Mouse (Mus musculus) stomach, postnatal 0 days (tissue): ENCODE results near the gene Aktip. TPM values are rescaled to one million over a fixed set of nuclear protein-coding genes. Genes with fewer than 3 reads are reported as not detected.

ENCODE experiments used
- ATAC-seq: fragments of 200-750 bp; cut with Nextera tagmentation; 2 replicates; pipeline ENCODE4 v1.8.0; 2017; ENCODE audit not compliant: low FRiP score, low TSS enrichment
- DNase-seq: peaks from one replicate; pipeline ENCODE4 v3.0.0-alpha.2; 2016; ENCODE audit warnings: low spot score
- H3K27ac ChIP-seq: fragments of 300-500 bp; sonication (generic); replicated peaks from 2 replicates; pipeline ENCODE4 v1.5.1; 2014; ENCODE audit warnings: mild to moderate bottlenecking, control low read depth
- H3K27me3 ChIP-seq: fragments of 300-500 bp; sonication (generic); 2 replicates; pipeline ENCODE4 v1.6.1; 2014; ENCODE audit warnings: low read length; ENCODE audit not compliant: control insufficient read depth, insufficient read depth
- H3K36me3 ChIP-seq: fragments of 300-500 bp; sonication (generic); 2 replicates; pipeline ENCODE4 v1.6.1; 2014; ENCODE audit warnings: low read length, mixed read lengths; ENCODE audit not compliant: control insufficient read depth, insufficient read depth
- H3K4me1 ChIP-seq: fragments of 300-500 bp; sonication (generic); replicated peaks from 2 replicates; pipeline ENCODE4 v1.6.1; 2014; ENCODE audit warnings: antibody characterized with exemption; ENCODE audit not compliant: control insufficient read depth, insufficient read depth
- H3K4me2 ChIP-seq: fragments of 300-500 bp; sonication (generic); replicated peaks from 2 replicates; pipeline ENCODE4 v1.6.1; 2014; ENCODE audit warnings: low read depth, mild to moderate bottlenecking, control low read depth, moderate library complexity
- H3K4me3 ChIP-seq: fragments of 300-500 bp; sonication (generic); 2 replicates; pipeline ENCODE4 v1.5.1; 2014; ENCODE audit warnings: low read depth, low read length, control low read depth
- H3K9ac ChIP-seq: fragments of 300-500 bp; sonication (generic); 2 replicates; pipeline ENCODE4 v1.6.1; 2014; ENCODE audit warnings: mild to moderate bottlenecking, low read length, control low read depth, mixed read lengths
- H3K9me3 ChIP-seq: fragments of 300-500 bp; sonication (generic); 2 replicates; pipeline ENCODE4 v1.6.1; 2016; ENCODE audit warnings: low read length; ENCODE audit not compliant: control insufficient read depth
- CTCF ChIP-seq: IDR thresholded peaks from 2 replicates; pipeline ENCODE4 v1.5.1; 2016; ENCODE audit warnings: antibody characterized with exemption, low read depth, mild to moderate bottlenecking, moderate library complexity
- EP300 ChIP-seq: optimal IDR thresholded peaks from 2 replicates; pipeline ENCODE3; 2016; ENCODE audit warnings: antibody characterized with exemption
- WGBS: fragments of 180-500 bp; shearing (Covaris S2); extraction: QIAGEN DNeasy Blood & Tissue Kit; methylation state at CpG from one replicate; pipeline ENCODE4 v1.1.7; 2014; 5-methylcytosine and 5-hydroxymethylcytosine counted together
- polyA plus RNA-seq: library from polyadenylated mRNA; unstranded; fragments of >200 nt; fragmentation: Nextera tagmentation; extraction: Ambion mirVana; gene quantifications from 2 replicates; pipeline ENCODE4 v1.2.1, GENCODE M21; 2015

The Aktip gene
- polyA plus RNA-seq, 1 experiment from 2014 or later: 42.2 TPM

DNA sequence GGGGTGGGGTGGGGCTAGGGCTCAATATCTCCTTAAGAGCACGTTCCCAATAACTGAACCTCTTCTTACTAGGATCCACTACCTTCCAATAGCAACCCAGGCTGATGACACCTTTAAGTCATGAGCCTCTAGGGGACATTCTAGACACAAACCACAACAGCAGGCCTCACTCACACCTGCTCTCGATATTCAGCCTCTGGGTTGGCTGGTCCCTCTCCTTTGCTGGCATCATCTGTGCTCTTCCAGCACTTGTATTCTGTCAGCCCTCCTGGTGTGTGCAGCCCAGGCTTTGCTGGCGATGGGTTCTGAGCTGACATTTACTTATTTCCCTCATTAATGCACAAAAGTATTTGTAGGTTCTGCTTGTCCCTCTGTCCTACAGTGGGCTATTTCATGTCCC lies 14.5 kb upstream of the Aktip start:
- DNase-seq (no peak), ATAC-seq (no peak)
- TF ChIP-seq CTCF: no peak
- TF ChIP-seq EP300: no peak
- Histone ChIP-seq H3K4me1 (no peaks in the 10 kb centered on the region), H3K27me3 (no peaks in the 10 kb centered on the region), H3K36me3 (no peaks in the 10 kb centered on the region), H3K27ac (no peak overlapping the region), H3K4me3 (no peak overlapping the region), H3K4me2 (no peak overlapping the region), H3K9ac (no peak overlapping the region), H3K9me3 (no peaks in the 10 kb centered on the region)
- WGBS: 72% methylated on average over 3 of the region's 3 CpGs

DNA sequence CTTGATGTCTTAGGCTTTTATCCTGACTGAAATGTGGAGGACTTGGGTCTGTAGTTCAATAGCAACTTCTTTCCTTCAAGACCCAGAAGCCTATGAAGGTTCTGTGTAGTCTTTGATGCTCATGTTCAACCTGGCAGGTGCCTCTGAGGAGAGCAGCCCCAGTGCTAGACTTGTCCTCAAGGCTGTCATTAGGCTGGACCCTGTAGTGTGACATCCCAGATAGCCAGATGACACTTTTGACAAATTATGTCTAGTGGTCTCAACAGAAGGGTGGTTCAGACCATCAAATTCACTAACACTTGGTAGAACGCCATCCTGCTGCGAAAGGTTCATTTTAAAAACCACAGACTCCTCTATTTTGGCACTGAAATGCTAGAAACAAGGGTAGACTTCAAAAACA lies 13.2 kb upstream of the Aktip start:
- H3K27me3 ChIP-seq: no peaks in the 10 kb centered on the region
- H3K4me1 ChIP-seq: no peaks in the 10 kb centered on the region
- no peaks in the 10 kb centered on the region for H3K9me3 ChIP-seq
- no peak for DNase-seq
- no peak overlapping the region for H3K4me2 ChIP-seq
- no peak overlapping the region for H3K9ac ChIP-seq
- no peaks in the 10 kb centered on the region for H3K36me3 ChIP-seq
- ATAC-seq: no peak
- no peak for TF ChIP-seq EP300
- no peak for TF ChIP-seq CTCF
- WGBS: 79% methylated on average over 2 of the region's 2 CpGs
- H3K27ac ChIP-seq: no peak overlapping the region
- H3K4me3 ChIP-seq: no peak overlapping the region

DNA sequence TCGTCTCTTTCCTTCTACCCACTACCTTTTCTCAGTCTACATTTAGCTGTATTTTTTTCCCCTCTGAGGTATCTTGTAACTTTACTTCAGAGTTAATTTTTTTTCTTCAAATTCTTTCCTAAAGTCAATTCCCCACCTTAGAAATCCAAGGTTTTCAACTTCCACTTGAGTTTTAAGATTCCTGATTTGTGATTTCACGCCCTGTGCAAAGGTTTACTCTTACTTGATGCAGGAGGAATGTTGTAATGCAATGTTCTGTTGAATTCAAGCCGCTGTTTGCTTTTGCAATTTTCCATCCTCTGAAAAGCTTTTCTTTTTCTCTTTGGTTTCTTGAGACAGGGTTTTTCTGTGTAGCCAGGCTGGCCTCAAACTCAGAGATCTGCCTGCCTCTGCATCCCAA lies 9.9 kb upstream of the Aktip start:
- no peak for TF ChIP-seq CTCF
- TF ChIP-seq EP300: no peak
- H3K4me1 ChIP-seq: no peaks in the 10 kb centered on the region
- H3K9ac ChIP-seq: no peak overlapping the region
- no peak overlapping the region for H3K4me2 ChIP-seq
- H3K36me3 ChIP-seq: no peaks in the 10 kb centered on the region
- H3K4me3 ChIP-seq: no peak overlapping the region
- ATAC-seq (no peak), DNase-seq (no peak)
- no peaks in the 10 kb centered on the region for H3K27me3 ChIP-seq
- WGBS: 67% methylated on average over 3 of the region's 3 CpGs
- no peak overlapping the region for H3K27ac ChIP-seq
- H3K9me3 ChIP-seq: no peaks in the 10 kb centered on the region

DNA sequence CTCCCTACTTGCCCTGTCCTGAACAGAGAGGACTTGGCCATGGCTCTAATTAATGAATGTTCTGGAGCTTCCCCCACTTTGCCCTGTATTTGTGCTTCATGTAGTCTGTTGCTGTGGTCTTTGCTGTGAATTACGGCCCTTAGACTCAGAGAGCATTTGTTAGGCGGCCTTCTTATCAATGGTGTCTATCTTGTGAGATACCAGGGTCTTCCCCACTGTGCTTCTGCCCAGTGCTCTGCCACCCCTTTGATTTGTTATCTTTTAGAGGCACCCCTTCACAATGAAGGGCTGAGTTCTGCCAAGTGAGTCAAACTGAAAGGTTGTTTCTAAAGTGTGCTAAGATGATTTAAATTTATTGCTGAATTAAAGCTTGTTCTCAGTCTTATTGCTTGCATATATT lies 7.9 kb upstream of the Aktip start:
- H3K4me2 ChIP-seq: no peak overlapping the region
- H3K9me3 ChIP-seq: no peaks in the 10 kb centered on the region
- H3K4me3 ChIP-seq: no peak overlapping the region
- ATAC-seq (no peak), DNase-seq (no peak)
- H3K9ac ChIP-seq: no peak overlapping the region
- 43% methylated on average over 2 of the region's 2 CpGs for WGBS
- no peak overlapping the region for H3K27ac ChIP-seq
- H3K4me1 ChIP-seq: no peaks in the 10 kb centered on the region
- no peaks in the 10 kb centered on the region for H3K27me3 ChIP-seq
- TF ChIP-seq EP300 (no peak), CTCF (no peak)
- no peaks in the 10 kb centered on the region for H3K36me3 ChIP-seq

DNA sequence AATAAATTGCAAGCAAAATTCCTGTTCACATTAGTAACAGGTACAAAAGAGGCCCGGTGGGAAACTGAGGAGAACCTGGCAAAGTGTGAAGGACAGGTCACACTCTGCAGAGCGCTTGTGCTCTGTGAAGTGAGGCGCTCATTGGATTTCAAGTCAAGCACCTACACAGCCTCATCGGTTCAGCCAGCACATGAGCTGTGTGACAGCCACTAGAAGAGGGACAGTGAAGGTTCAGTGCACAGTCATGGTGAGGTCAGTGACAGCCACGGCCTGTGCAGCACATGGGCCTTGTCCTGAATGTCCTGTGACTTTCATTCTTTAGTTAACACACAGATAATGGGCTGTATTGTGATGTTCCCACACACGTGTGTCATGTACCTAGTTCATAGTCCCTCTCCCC lies 6.1 kb upstream of the Aktip start:
- TF ChIP-seq EP300 (no peak), CTCF (no peak)
- ATAC-seq: no peak
- Histone ChIP-seq H3K9ac (no peak overlapping the region), H3K4me3 (no peak overlapping the region), H3K4me2 (no peak overlapping the region), H3K36me3 (no peaks in the 10 kb centered on the region), H3K4me1 (no peaks in the 10 kb centered on the region), H3K27me3 (no peaks in the 10 kb centered on the region), H3K9me3 (no peaks in the 10 kb centered on the region), H3K27ac (no peak overlapping the region)
- WGBS: 84% methylated on average over 6 of the region's 6 CpGs
- DNase-seq: no peak

DNA sequence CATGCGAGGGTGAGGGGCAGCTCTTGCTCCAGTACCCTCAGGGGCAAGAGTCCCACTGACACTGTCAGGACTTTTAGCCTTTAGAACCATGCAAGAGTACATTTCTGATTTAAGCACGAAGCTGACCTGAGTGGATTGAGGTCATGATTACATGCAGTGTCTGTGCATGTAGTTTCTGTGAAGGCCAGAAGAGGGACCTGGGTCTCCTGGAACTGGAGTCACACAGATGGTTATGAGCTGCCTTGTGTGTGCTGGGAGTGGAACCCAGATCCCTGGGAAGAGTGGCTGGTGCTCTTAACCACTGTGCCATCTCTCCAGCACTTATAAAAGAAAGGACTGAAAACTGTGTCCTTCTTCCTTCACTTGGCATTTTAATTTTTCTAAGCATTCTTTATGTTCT lies 1.4 kb upstream of the Aktip start:
- TF ChIP-seq EP300: no peak
- TF ChIP-seq CTCF: peak; percentile 27; the same call in 1 of the 2 replicates
- no peak overlapping the region for H3K27ac ChIP-seq

DNA sequence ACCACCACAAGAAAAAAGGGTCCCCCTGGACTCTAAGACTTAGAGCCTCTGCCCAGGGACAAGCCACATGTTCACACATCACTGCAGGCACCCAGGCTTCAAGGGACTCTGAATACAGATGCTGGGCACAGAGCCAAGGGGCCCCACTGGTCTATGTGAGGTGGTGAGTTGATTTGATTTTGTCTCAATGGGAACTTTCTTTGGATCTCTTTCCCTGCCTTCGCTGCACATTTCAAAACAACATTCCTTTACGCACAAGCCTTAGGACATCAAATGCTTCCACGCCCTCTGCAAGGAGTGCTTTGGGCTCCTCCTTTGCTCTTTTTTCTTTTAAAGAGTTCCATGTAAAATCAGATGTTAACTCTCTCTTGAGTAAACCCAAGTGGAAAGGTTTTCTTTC lies 1.7 kb downstream of the Aktip start:
- H3K36me3 ChIP-seq: no peaks in the 10 kb centered on the region
- TF ChIP-seq CTCF: no peak
- no peak for TF ChIP-seq EP300
- no peak overlapping the region for H3K27ac ChIP-seq
- H3K4me1 ChIP-seq: no peaks in the 10 kb centered on the region
- 59% methylated on average over 3 of the region's 3 CpGs for WGBS
- H3K9ac ChIP-seq: no peak overlapping the region
- no peak for ATAC-seq
- no peaks in the 10 kb centered on the region for H3K27me3 ChIP-seq
- no peak overlapping the region for H3K4me2 ChIP-seq
- H3K4me3 ChIP-seq: no peak overlapping the region
- no peak for DNase-seq
- no peaks in the 10 kb centered on the region for H3K9me3 ChIP-seq

More for the DNA sequence above, 1.4 kb upstream of the Aktip start:
- Histone ChIP-seq H3K4me3 (no peak overlapping the region), H3K9me3 (no peaks in the 10 kb centered on the region), H3K4me1 (no peaks in the 10 kb centered on the region), H3K4me2 (no peak overlapping the region), H3K27me3 (no peaks in the 10 kb centered on the region), H3K36me3 (no peaks in the 10 kb centered on the region), H3K9ac (no peak overlapping the region)
- WGBS: 77% methylated on average over 2 of the region's 2 CpGs
- no peak for DNase-seq
- no peak for ATAC-seq
